Mouse (Mus musculus) layer of hippocampus, postnatal 14 days (tissue): ENCODE measurements around the gene Abca1. TPM values are rescaled to one million over a fixed set of nuclear protein-coding genes. Genes with fewer than 3 reads are reported as not detected.

ENCODE experiments used
- DNase-seq, 2 experiments: peaks; one replicate each; pipeline ENCODE4 v3.0.0; 2021 to 2022; ENCODE audit warnings: low spot score in 2 of 2, mixed read lengths in 1 of 2
- long read RNA-seq, 2 experiments: library from polyadenylated mRNA; stranded (forward); transcript quantifications; one replicate each; pipeline ENCODE4 v2.0.0; 2021
- total RNA-seq, 2 experiments: library from RNA; stranded (reverse); gene quantifications; 2 replicates each; pipeline ENCODE4 v1.2.3; 2021

Abca1 gene
- 10 to 100 TPM; 30.1 to 33.6 TPM for total RNA-seq
- long read RNA-seq, experiment 1, partial matches to known transcripts = 0 of 1 reads
- long read RNA-seq, experiment 1, other reads (novel, unspliced or antisense) = 1 of 1 reads
- long read RNA-seq, experiment 2, full-length matches to known transcripts = 1 of 4 reads
- long read RNA-seq, experiment 2, partial matches to known transcripts = 0 of 4 reads
- long read RNA-seq, experiment 2, other reads (novel, unspliced or antisense) = 3 of 4 reads

DNA sequence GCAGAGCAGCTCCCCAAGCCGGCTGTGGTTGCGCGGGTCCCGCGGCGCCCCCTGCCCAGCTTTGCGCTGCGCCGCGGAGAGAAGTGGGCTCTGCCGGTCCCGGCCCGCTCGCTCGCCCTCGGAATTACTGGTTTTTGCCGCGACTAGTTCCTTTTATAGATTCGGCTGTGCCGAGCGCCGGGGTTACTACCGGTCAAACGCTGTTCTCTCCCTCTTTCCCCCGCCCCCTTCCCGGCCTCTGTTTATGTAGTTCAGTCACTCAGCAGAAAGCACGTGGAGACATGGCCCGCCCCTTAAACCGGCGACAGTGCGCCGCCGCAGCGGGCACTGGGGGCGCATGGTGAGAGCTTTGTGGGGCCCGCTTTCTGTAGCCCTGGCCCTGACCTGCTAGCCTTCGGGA lies at the start of gene Abca1:
TSS of gene Abca1 (minus strand) at position 129 of the 400 bp plus-strand sequence.
- DNase-seq = peak; percentile 86 to 94

- no peak for DNase-seq
Measured at GRCm38 (mm10) chr4:53204482-53204881, 44.8 kb upstream of the Abca1 start.

GRCm38 (mm10) chr4:53203595-53204400 lies 44.1 kb upstream of the Abca1 start:
- peak; percentile 12 to 59 for DNase-seq

DNA sequence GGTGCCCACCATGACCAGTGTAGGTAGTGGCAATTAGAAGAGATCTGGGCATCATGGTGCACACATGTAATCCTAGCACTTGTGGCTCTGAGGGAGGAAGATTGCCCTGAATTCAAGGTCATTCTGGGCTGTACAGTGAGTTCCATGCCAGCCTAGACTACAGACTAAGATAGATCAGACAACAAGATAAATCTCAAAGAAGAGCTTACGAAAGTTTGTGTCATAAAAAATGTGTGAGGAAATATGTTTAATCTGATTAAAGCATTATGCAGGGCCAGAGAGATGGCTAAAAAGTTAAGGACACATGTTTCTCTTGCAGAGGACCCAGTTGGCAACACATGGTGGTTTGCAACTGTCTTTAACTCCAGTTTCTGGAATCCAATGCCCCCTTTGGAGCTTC lies 40.6 kb upstream of the Abca1 start:
- DNase-seq = no peak

- DNase-seq = no peak
Measured at GRCm38 (mm10) chr4:53197842-53198241, 38.1 kb upstream of the Abca1 start.

- peak; percentile 91 to 92 for DNase-seq
Measured at GRCm38 (mm10) chr4:53196058-53196771, 36.5 kb upstream of the Abca1 start.

DNA sequence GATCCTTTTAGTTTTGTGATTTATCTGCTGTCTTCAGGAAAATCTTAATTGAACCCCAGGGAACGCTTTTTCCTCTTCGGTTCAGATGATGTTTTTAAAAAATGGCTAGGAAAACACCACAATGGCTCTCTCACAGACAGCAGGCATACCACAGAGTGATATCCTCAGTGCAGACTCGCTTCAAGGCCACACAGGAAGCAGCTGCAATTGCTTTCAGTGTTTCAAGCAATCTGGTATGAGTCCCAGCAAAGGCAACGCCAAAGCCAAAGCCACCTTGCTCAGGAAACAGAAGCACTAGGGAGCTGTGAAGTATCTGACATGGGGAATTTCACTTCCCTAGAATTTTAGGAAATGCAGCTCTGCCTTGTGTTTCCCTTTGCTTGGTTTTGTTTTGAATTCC lies 27.4 kb upstream of the Abca1 start:
- DNase-seq = peak; percentile 24 to 40

DNA sequence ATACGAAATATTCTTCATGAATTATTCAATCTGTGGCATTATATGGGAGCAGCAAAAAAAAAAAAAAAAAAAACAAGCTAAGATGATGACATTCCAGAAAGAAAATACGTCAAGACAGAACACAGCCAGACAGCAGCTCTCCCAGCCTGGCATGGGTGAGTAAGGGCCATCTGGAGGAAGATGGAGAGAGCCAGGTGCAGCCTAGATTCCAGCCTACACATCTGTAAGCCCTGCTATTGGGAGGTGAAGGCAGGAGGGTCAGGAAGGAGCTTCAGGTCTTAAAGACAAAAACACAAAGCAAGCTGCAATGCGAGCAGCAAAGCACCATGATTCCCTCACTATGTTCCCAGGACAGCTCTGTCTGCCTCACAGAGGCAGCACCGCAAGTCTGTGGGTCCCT lies 26.9 kb upstream of the Abca1 start:
- peak in 1 of 2 experiments; percentile 16 for DNase-seq

- no peak for DNase-seq
Measured at GRCm38 (mm10) chr4:53186141-53186540, 26.4 kb upstream of the Abca1 start.

DNA sequence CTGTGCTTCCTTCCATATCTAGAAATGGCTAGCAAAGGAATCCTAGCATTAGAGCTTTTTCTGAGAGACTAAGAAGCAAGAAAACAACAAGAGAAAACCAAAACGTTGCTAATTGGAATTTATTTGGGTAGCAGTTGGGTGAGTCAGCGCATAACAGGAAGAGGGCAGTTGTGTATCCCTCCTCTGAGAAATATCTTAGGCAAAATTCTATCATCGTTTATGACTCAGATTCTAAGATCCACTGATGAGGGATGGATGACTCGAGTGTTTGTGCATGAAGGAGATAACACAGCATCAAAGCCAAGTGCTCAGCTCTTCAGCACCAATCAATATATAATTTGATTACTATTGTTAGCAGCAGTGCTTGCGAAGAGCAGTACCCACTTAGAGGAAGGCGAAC lies 21.8 kb upstream of the Abca1 start:
- DNase-seq = no peak

- DNase-seq = no peak
Measured at GRCm38 (mm10) chr4:53179308-53179820, 19.7 kb upstream of the Abca1 start.

DNA sequence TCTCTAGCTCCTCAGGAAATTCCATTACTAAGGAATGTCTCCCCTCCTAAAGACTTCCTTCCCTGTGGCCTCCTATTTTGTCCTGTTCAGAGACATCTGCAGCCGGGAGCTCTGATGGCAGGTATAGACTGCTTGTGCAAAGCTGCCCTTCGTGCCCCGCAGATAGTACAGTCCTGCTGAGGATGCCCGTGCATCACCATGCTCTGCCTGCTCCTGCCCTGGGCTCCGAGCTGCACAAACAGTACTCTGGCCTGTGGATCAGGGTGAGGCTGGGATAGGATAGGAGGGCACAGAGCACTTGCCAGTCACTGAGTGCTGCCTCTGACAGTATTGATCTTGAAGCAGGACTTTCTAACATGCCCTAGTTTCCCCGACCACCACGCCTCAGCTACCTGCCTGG lies 18.8 kb upstream of the Abca1 start:
- no peak for DNase-seq

- DNase-seq = no peak
Measured at GRCm38 (mm10) chr4:53177696-53178095, 18.0 kb upstream of the Abca1 start.

DNA sequence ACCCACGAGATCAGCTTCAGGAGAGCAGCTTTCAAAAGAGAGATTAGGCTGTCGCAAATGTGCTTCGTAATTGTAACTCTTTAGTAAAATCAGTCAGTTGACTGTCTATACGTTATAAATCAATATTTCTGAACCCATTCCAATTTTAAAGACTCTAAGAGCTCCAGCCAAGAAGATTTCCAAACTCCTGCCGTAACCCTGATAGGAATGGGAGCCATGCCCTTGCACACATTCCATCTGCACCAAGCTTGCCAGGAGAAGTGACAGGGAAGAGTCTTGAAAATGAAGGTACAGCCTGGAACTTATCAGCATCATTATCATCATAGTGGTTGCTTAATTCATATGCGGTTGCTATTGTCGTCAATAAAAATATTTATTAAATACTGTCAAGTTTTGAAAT lies 15.2 kb upstream of the Abca1 start:
- DNase-seq = no peak

GRCm38 (mm10) chr4:53170403-53170802 lies 10.7 kb upstream of the Abca1 start:
- no peak for DNase-seq

GRCm38 (mm10) chr4:53165231-53165630 lies 5.5 kb upstream of the Abca1 start:
- no peak for DNase-seq

GRCm38 (mm10) chr4:53159176-53159575 lies 519 bp downstream of the Abca1 start:
- peak in 1 of 2 experiments; percentile 34 for DNase-seq

- DNase-seq = peak; percentile 78 to 83
Measured at GRCm38 (mm10) chr4:53158634-53159033, 1.1 kb downstream of the Abca1 start.

DNA sequence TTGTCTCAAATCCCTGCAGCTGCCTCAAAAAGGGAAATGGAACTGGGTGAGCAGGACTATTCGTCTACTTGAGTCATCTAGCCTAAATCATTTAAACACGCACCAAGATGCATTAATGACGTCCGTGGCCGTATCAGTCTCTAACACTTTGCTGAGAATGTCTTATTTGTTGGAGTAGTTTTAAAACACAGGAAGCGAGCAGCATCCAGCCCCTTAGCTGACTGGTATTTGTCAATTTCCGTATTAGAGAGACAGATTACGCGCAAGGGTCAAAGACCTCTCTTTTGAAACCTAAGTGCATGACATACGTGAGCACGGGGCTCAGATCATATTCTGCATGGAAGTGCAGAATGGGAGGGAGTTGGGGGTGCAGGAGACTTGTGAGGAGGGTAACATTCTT lies 4.2 kb downstream of the Abca1 start:
- DNase-seq = no peak

DNA sequence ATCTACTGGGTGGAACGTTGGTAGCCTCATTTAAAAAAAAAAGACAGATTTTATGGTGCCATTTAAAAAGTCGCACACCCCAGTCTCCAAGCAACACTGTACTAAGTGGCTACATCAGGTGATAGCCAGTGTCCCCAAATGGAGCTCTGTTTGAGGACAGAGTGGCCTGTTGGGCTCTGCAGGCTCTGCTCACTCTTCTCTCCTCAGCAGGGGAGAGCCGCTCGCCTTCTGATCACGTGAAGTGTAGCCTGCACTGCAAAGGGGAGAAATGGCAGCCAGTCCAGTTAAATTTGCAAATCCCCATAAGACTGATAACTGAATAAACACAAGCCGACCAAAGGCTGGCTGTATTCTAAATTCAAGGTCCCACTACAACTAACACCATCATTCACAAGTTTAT lies 6.0 kb downstream of the Abca1 start:
- no peak for DNase-seq

DNA sequence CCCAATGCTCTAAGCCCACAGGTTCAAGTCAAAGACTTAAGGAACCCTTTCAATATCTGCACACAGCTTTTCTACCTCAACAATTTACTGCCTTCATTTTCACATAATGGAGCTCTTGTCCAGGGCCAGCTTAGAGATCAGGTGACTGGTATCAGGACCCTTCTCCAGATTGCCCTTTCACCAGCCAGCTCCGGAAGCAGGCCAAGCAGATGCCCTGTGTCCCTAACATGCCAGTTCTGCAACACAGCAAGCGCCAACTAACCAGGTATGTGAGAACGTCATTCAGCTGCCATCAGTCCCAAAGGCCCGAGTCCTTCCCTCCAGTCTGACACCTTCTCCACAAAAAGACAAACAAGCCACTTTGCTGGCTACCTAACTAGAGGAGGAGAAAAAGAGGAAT lies 6.6 kb downstream of the Abca1 start:
- DNase-seq = no peak

DNA sequence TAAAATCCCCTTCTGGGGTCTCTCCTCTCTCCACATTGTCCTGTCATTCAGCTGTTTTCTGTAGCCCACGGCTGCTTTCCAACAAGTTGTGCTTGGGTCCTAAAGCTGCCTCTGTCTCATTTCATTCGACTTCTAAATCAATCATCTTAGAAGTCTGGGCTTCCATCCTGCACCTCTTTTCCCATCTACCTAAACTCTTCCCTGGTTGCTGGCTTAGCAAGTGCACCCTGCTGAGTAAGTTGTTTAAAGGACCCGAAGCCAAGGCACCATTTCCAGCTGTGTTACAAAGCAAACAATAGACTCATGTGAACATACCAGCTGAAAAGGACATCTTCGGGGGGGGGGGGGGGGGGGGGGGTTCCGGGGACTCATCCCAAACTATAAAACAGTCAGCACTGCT lies 7.0 kb downstream of the Abca1 start:
- DNase-seq = no peak
